Mouse (Mus musculus): ENCODE measurements at regions not wholly inside any gene's neighbourhood (a gene's known extent, or its start where the extent isn't known, plus 50 kb on each side); places are given as distances from the start of the nearest gene placed in this dataset.

GRCm38 (mm10) chr9:43860264-43860663 is 116.5 kb downstream of the Nectin1 start:
- TF ChIP-seq CTCF (IDR thresholded peaks at IDR 0.05) (no peak), EP300 (IDR thresholded peaks at IDR 0.05) (no peak)

Data from lung, postnatal 0 days (tissue).